Mouse (Mus musculus) cerebellum, adult 2 months (tissue): ENCODE data around the gene Ggcx.

Source experiments
- CTCF ChIP-seq: fragments of 200-500 bp; IDR thresholded peaks from 2 replicates; pipeline ENCODE4 v1.5.1; 2011; ENCODE audit warnings: low read depth, mild to moderate bottlenecking, control low read depth, low read length, moderate library complexity, borderline replicate concordance; ENCODE audit not compliant: insufficient read depth
- POLR2A ChIP-seq: fragments of 200-500 bp; IDR thresholded peaks from 2 replicates; pipeline ENCODE4 v1.6.1; 2011; ENCODE audit warnings: low read length, control low read depth, borderline replicate concordance; ENCODE audit not compliant: insufficient read depth

GRCm38 (mm10) chr6:72440186-72440990, 26.3 kb downstream of the Ggcx start:
- TF ChIP-seq CTCF (no peak), POLR2A (no peak)
